Mouse (Mus musculus): ENCODE measurements at regions not wholly inside any gene's neighbourhood (a gene's known extent, or its start where the extent isn't known, plus 50 kb on each side); places are given as distances from the start of the nearest gene placed in this dataset.

GRCm38 (mm10) chr12:16068940-16069339 lies 252.2 kb upstream of the Trib2 start:
- no peak overlapping the region for H3K27ac ChIP-seq
- WGBS (ENCODE audit: insufficient replicate concordance) = 84% methylated on average over 13 of the region's 13 CpGs

GRCm38 (mm10) chr12:16062689-16063088 lies 246.0 kb upstream of the Trib2 start:
- no peaks in the 10 kb centered on the region for H3K27me3 ChIP-seq (replicated peaks)
- no peak overlapping the region for H3K27ac ChIP-seq
- no peaks in the 10 kb centered on the region for H3K4me1 ChIP-seq
- no peak for ATAC-seq
- 58% methylated on average over 7 of the region's 7 CpGs for WGBS (ENCODE audit: insufficient replicate concordance)
- no peak overlapping the region for H3K4me2 ChIP-seq
- no peak overlapping the region for H3K4me3 ChIP-seq
- no peaks in the 10 kb centered on the region for H3K36me3 ChIP-seq
- H3K9me3 ChIP-seq (replicated peaks) = no peaks in the 10 kb centered on the region
- H3K9ac ChIP-seq = no peak overlapping the region

More at GRCm38 (mm10) chr12:16068940-16069339, 252.2 kb upstream of the Trib2 start:
- H3K36me3 ChIP-seq = no peaks in the 10 kb centered on the region
- H3K9ac ChIP-seq = no peak overlapping the region
- H3K4me2 ChIP-seq = no peak overlapping the region
- no peaks in the 10 kb centered on the region for H3K27me3 ChIP-seq (replicated peaks)
- ATAC-seq = no peak
- H3K4me3 ChIP-seq = no peak overlapping the region
- no peaks in the 10 kb centered on the region for H3K4me1 ChIP-seq
- no peaks in the 10 kb centered on the region for H3K9me3 ChIP-seq (replicated peaks)

GRCm38 (mm10) chr12:16060461-16060860 lies 243.7 kb upstream of the Trib2 start:
- Histone ChIP-seq H3K9ac (no peak overlapping the region), H3K4me2 (no peak overlapping the region), H3K4me1 (no peaks in the 10 kb centered on the region), H3K27me3 (replicated peaks) (no peaks in the 10 kb centered on the region), H3K4me3 (no peak overlapping the region), H3K36me3 (no peaks in the 10 kb centered on the region), H3K9me3 (replicated peaks) (no peaks in the 10 kb centered on the region), H3K27ac (no peak overlapping the region)
- ATAC-seq = no peak
- WGBS (ENCODE audit: insufficient replicate concordance) = 65% methylated on average over 5 of the region's 5 CpGs

GRCm38 (mm10) chr12:16058255-16058654 lies 241.5 kb upstream of the Trib2 start:
- Histone ChIP-seq H3K27ac (no peak overlapping the region), H3K36me3 (no peaks in the 10 kb centered on the region), H3K9me3 (replicated peaks) (no peaks in the 10 kb centered on the region), H3K4me3 (no peak overlapping the region), H3K4me2 (no peak overlapping the region), H3K27me3 (replicated peaks) (no peaks in the 10 kb centered on the region), H3K4me1 (no peaks in the 10 kb centered on the region), H3K9ac (no peak overlapping the region)
- ATAC-seq = no peak
- WGBS (ENCODE audit: insufficient replicate concordance) = 60% methylated on average over 3 of the region's 3 CpGs

GRCm38 (mm10) chr12:16056831-16057230 lies 240.1 kb upstream of the Trib2 start:
- ATAC-seq = no peak
- WGBS (ENCODE audit: insufficient replicate concordance) = 86% methylated on average over 2 of the region's 2 CpGs
- Histone ChIP-seq H3K27ac (no peak overlapping the region), H3K4me1 (0 out of 2 replicates have a peak, but pooled peaks cover 2% of the 10 kb centered on the region), H3K4me3 (no peak overlapping the region), H3K4me2 (no peak overlapping the region), H3K27me3 (replicated peaks) (no peaks in the 10 kb centered on the region), H3K9me3 (replicated peaks) (no peaks in the 10 kb centered on the region), H3K36me3 (no peaks in the 10 kb centered on the region), H3K9ac (no peak overlapping the region)

GRCm38 (mm10) chr12:16056216-16056615 lies 239.5 kb upstream of the Trib2 start:
- 13% methylated on average over 1 of the region's 1 CpGs for WGBS (ENCODE audit: insufficient replicate concordance)
- Histone ChIP-seq H3K4me2 (no peak overlapping the region), H3K9ac (no peak overlapping the region), H3K9me3 (replicated peaks) (no peaks in the 10 kb centered on the region), H3K4me1 (peaks cover 7% of the 10 kb centered on the region; the same call in 1 of the 2 replicates), H3K27me3 (replicated peaks) (no peaks in the 10 kb centered on the region), H3K36me3 (no peaks in the 10 kb centered on the region), H3K27ac (no peak overlapping the region), H3K4me3 (no peak overlapping the region)
- no peak for ATAC-seq

- 70% methylated on average over 2 of the region's 2 CpGs for WGBS (ENCODE audit: insufficient replicate concordance)
- H3K4me2 ChIP-seq = no peak overlapping the region
- no peak overlapping the region for H3K27ac ChIP-seq
- H3K9me3 ChIP-seq (replicated peaks) = no peaks in the 10 kb centered on the region
- no peaks in the 10 kb centered on the region for H3K36me3 ChIP-seq
- no peak for ATAC-seq
- no peak overlapping the region for H3K9ac ChIP-seq
- peaks cover 7% of the 10 kb centered on the region; the same call in 1 of the 2 replicates for H3K4me1 ChIP-seq
- no peak overlapping the region for H3K4me3 ChIP-seq
- no peaks in the 10 kb centered on the region for H3K27me3 ChIP-seq (replicated peaks)
Measured at GRCm38 (mm10) chr12:16054591-16054990, 237.9 kb upstream of the Trib2 start.

- Histone ChIP-seq H3K4me2 (no peak overlapping the region), H3K9me3 (replicated peaks) (no peaks in the 10 kb centered on the region), H3K27me3 (replicated peaks) (no peaks in the 10 kb centered on the region), H3K27ac (no peak overlapping the region), H3K9ac (no peak overlapping the region), H3K4me1 (peaks cover 7% of the 10 kb centered on the region; the same call in 1 of the 2 replicates), H3K36me3 (no peaks in the 10 kb centered on the region), H3K4me3 (no peak overlapping the region)
- 65% methylated on average over 3 of the region's 3 CpGs for WGBS (ENCODE audit: insufficient replicate concordance)
- no peak for ATAC-seq
Measured at GRCm38 (mm10) chr12:16053735-16054134, 237.0 kb upstream of the Trib2 start.

GRCm38 (mm10) chr12:16052998-16053397 lies 236.3 kb upstream of the Trib2 start:
- Histone ChIP-seq H3K36me3 (no peaks in the 10 kb centered on the region), H3K4me2 (no peak overlapping the region), H3K9ac (no peak overlapping the region), H3K4me1 (peaks cover 8% of the 10 kb centered on the region), H3K27me3 (replicated peaks) (no peaks in the 10 kb centered on the region), H3K27ac (no peak overlapping the region), H3K4me3 (no peak overlapping the region), H3K9me3 (replicated peaks) (no peaks in the 10 kb centered on the region)
- WGBS (ENCODE audit: insufficient replicate concordance) = 58% methylated on average over 1 of the region's 1 CpGs
- no peak for ATAC-seq

GRCm38 (mm10) chr12:16052353-16052752 lies 235.6 kb upstream of the Trib2 start:
- H3K4me1 ChIP-seq = peaks cover 15% of the 10 kb centered on the region
- no peak overlapping the region for H3K9ac ChIP-seq
- 73% methylated on average over 3 of the region's 3 CpGs for WGBS (ENCODE audit: insufficient replicate concordance)
- no peak overlapping the region for H3K27ac ChIP-seq
- no peak overlapping the region for H3K4me3 ChIP-seq
- no peaks in the 10 kb centered on the region for H3K36me3 ChIP-seq
- H3K4me2 ChIP-seq = no peak overlapping the region
- ATAC-seq = no peak
- no peaks in the 10 kb centered on the region for H3K27me3 ChIP-seq (replicated peaks)
- no peaks in the 10 kb centered on the region for H3K9me3 ChIP-seq (replicated peaks)

- Histone ChIP-seq H3K4me2 (no peak overlapping the region), H3K27me3 (replicated peaks) (no peaks in the 10 kb centered on the region), H3K4me3 (no peak overlapping the region), H3K36me3 (no peaks in the 10 kb centered on the region), H3K9me3 (replicated peaks) (no peaks in the 10 kb centered on the region), H3K4me1 (peaks cover 24% of the 10 kb centered on the region), H3K27ac (no peak overlapping the region), H3K9ac (no peak overlapping the region)
- WGBS (ENCODE audit: insufficient replicate concordance) = 77% methylated on average over 2 of the region's 2 CpGs
- ATAC-seq = no peak
Measured at GRCm38 (mm10) chr12:16051439-16051838, 234.7 kb upstream of the Trib2 start.

- no peak overlapping the region for H3K4me3 ChIP-seq
- no peak overlapping the region for H3K27ac ChIP-seq
- ATAC-seq = no peak
- H3K27me3 ChIP-seq (replicated peaks) = no peaks in the 10 kb centered on the region
- H3K9me3 ChIP-seq (replicated peaks) = no peaks in the 10 kb centered on the region
- 82% methylated on average over 4 of the region's 4 CpGs for WGBS (ENCODE audit: insufficient replicate concordance)
- no peaks in the 10 kb centered on the region for H3K36me3 ChIP-seq
- H3K9ac ChIP-seq = no peak overlapping the region
- H3K4me1 ChIP-seq = peaks cover 34% of the 10 kb centered on the region
- no peak overlapping the region for H3K4me2 ChIP-seq
Measured at GRCm38 (mm10) chr12:16049545-16049944, 232.8 kb upstream of the Trib2 start.

GRCm38 (mm10) chr12:16046643-16047042 lies 229.9 kb upstream of the Trib2 start:
- Histone ChIP-seq H3K4me3 (no peak overlapping the region), H3K36me3 (no peaks in the 10 kb centered on the region), H3K9ac (no peak overlapping the region), H3K27me3 (replicated peaks) (no peaks in the 10 kb centered on the region), H3K27ac (peak overlapping the region; percentile 69), H3K4me1 (peaks cover 40% of the 10 kb centered on the region), H3K9me3 (replicated peaks) (no peaks in the 10 kb centered on the region), H3K4me2 (peak overlapping the region; percentile 25)
- 24% methylated on average over 1 of the region's 1 CpGs for WGBS (ENCODE audit: insufficient replicate concordance)
- peak; percentile 91 for ATAC-seq
